Mouse (Mus musculus): ENCODE measurements around the gene Prg3.

- no peak for TF ChIP-seq ZNF384 (IDR thresholded peaks at IDR 0.05; ENCODE audit: low read depth, low read length)
- no peak for TF ChIP-seq CHD2 (IDR thresholded peaks at IDR 0.05; ENCODE audit: low read depth, low read length)
- TF ChIP-seq MAFK (IDR thresholded peaks at IDR 0.05; ENCODE audit: insufficient read depth, low read depth, low read length) = no peak
- TF ChIP-seq HCFC1 (IDR thresholded peaks at IDR 0.05; ENCODE audit: borderline replicate concordance, insufficient read depth, low read length) = no peak
These were observed 34.0 kb downstream of the Prg3 start for GRCm38 (mm10) chr2:85022043-85022442.

Data from ES-E14 (cell line).